Mouse (Mus musculus) kidney, embryonic 16.5 days (tissue): ENCODE measurements around the gene Bean1. TPM values are rescaled to one million over a fixed set of nuclear protein-coding genes. Genes with fewer than 3 reads are reported as not detected.

Experiments used
- ATAC-seq: fragments of 200-750 bp; cut with Nextera tagmentation; 2 replicates; pipeline ENCODE4 v1.8.0; 2017; ENCODE audit warnings: moderate TSS enrichment; ENCODE audit not compliant: low FRiP score, low TSS enrichment
- H3K27ac ChIP-seq: fragments of 300-500 bp; sonication (generic); 2 replicates; pipeline ENCODE4 v1.5.1; 2014; ENCODE audit warnings: low read length
- H3K27me3 ChIP-seq: fragments of 300-500 bp; sonication (generic); 2 replicates; pipeline ENCODE4 v1.6.1; 2014; ENCODE audit warnings: low read length, control low read depth, mixed read lengths; ENCODE audit not compliant: insufficient read depth
- H3K36me3 ChIP-seq: fragments of 300-500 bp; sonication (generic); 2 replicates; pipeline ENCODE4 v1.6.1; 2014; ENCODE audit warnings: low read length, control low read depth, mixed read lengths; ENCODE audit not compliant: insufficient read depth
- H3K4me1 ChIP-seq: fragments of 300-500 bp; sonication (generic); 2 replicates; pipeline ENCODE4 v1.6.1; 2014; ENCODE audit warnings: low read length, control low read depth, mixed read lengths; ENCODE audit not compliant: insufficient read depth
- H3K4me2 ChIP-seq: fragments of 300-500 bp; sonication (generic); replicated peaks from 2 replicates; pipeline ENCODE4 v1.6.1; 2014; ENCODE audit warnings: low read depth, low read length
- H3K4me3 ChIP-seq: fragments of 300-500 bp; sonication (generic); 2 replicates; pipeline ENCODE4 v1.5.1; 2014; ENCODE audit warnings: mild to moderate bottlenecking, low read length
- H3K9ac ChIP-seq: fragments of 300-500 bp; sonication (generic); replicated peaks from 2 replicates; pipeline ENCODE4 v1.6.1; 2014; ENCODE audit warnings: low read length
- H3K9me3 ChIP-seq: fragments of 300-500 bp; sonication (generic); 2 replicates; pipeline ENCODE4 v1.6.1; 2016; ENCODE audit warnings: low read length, control low read depth
- WGBS: fragments of 180-500 bp; shearing (Covaris S2); extraction: QIAGEN DNeasy Blood & Tissue Kit; methylation state at CpG from one replicate; pipeline ENCODE4 v1.1.7; 2014; 5-methylcytosine and 5-hydroxymethylcytosine counted together
- polyA plus RNA-seq: library from polyadenylated mRNA; unstranded; fragments of >200 nt; fragmentation: Nextera tagmentation; extraction: Ambion mirVana; gene quantifications from 2 replicates; pipeline ENCODE4 v1.2.1, GENCODE M21; 2015

Bean1 gene
- polyA plus RNA-seq, 1 experiment from 2014 or later = 2.5 TPM

GRCm38 (mm10) chr8:104137636-104138035 lies 32.6 kb upstream of the Bean1 start:
- Histone ChIP-seq H3K4me2 (no peak overlapping the region), H3K27ac (no peak overlapping the region), H3K36me3 (no peaks in the 10 kb centered on the region), H3K9ac (no peak overlapping the region), H3K4me1 (no peaks in the 10 kb centered on the region), H3K9me3 (no peaks in the 10 kb centered on the region), H3K27me3 (no peaks in the 10 kb centered on the region), H3K4me3 (no peak overlapping the region)
- 82% methylated on average over 5 of the region's 5 CpGs for WGBS
- no peak for ATAC-seq

GRCm38 (mm10) chr8:104140611-104141010 lies 29.6 kb upstream of the Bean1 start:
- Histone ChIP-seq H3K9ac (no peak overlapping the region), H3K4me2 (no peak overlapping the region), H3K4me1 (no peaks in the 10 kb centered on the region), H3K27ac (no peak overlapping the region), H3K27me3 (no peaks in the 10 kb centered on the region), H3K4me3 (no peak overlapping the region), H3K36me3 (no peaks in the 10 kb centered on the region), H3K9me3 (no peaks in the 10 kb centered on the region)
- ATAC-seq = no peak
- 86% methylated on average over 13 of the region's 13 CpGs for WGBS

- WGBS = 85% methylated on average over 25 of the region's 25 CpGs
Observed at GRCm38 (mm10) chr8:104142415-104142814, 27.8 kb upstream of the Bean1 start.

GRCm38 (mm10) chr8:104143379-104143778 lies 26.9 kb upstream of the Bean1 start:
- Histone ChIP-seq H3K27me3 (no peaks in the 10 kb centered on the region), H3K9me3 (no peaks in the 10 kb centered on the region), H3K4me1 (no peaks in the 10 kb centered on the region), H3K4me3 (no peak overlapping the region), H3K9ac (no peak overlapping the region), H3K27ac (no peak overlapping the region), H3K36me3 (no peaks in the 10 kb centered on the region), H3K4me2 (no peak overlapping the region)
- 0 out of 2 replicates have a peak, but pooled peaks have one; percentile 22 for ATAC-seq
- 58% methylated on average over 4 of the region's 4 CpGs for WGBS

More at GRCm38 (mm10) chr8:104142415-104142814, 27.8 kb upstream of the Bean1 start:
- Histone ChIP-seq H3K27ac (no peak overlapping the region), H3K4me2 (no peak overlapping the region), H3K4me1 (no peaks in the 10 kb centered on the region), H3K9me3 (no peaks in the 10 kb centered on the region), H3K27me3 (no peaks in the 10 kb centered on the region), H3K4me3 (no peak overlapping the region), H3K36me3 (no peaks in the 10 kb centered on the region), H3K9ac (no peak overlapping the region)
- no peak for ATAC-seq

- Histone ChIP-seq H3K4me1 (no peaks in the 10 kb centered on the region), H3K27ac (no peak overlapping the region), H3K9ac (no peak overlapping the region), H3K4me2 (no peak overlapping the region), H3K27me3 (no peaks in the 10 kb centered on the region), H3K9me3 (no peaks in the 10 kb centered on the region), H3K36me3 (no peaks in the 10 kb centered on the region), H3K4me3 (no peak overlapping the region)
- ATAC-seq = no peak
- WGBS = 81% methylated on average over 13 of the region's 13 CpGs
Observed at GRCm38 (mm10) chr8:104144434-104145216, 25.6 kb upstream of the Bean1 start.

GRCm38 (mm10) chr8:104145981-104146689 lies 24.1 kb upstream of the Bean1 start:
- no peak overlapping the region for H3K4me2 ChIP-seq
- H3K9me3 ChIP-seq = no peaks in the 10 kb centered on the region
- ATAC-seq = peak; percentile 85
- H3K9ac ChIP-seq = no peak overlapping the region
- no peak overlapping the region for H3K27ac ChIP-seq
- no peaks in the 10 kb centered on the region for H3K36me3 ChIP-seq
- no peak overlapping the region for H3K4me3 ChIP-seq
- H3K4me1 ChIP-seq = no peaks in the 10 kb centered on the region
- H3K27me3 ChIP-seq = no peaks in the 10 kb centered on the region
- 35% methylated on average over 15 of the region's 15 CpGs for WGBS

- Histone ChIP-seq H3K36me3 (no peaks in the 10 kb centered on the region), H3K4me3 (no peak overlapping the region), H3K9me3 (no peaks in the 10 kb centered on the region), H3K4me2 (no peak overlapping the region), H3K4me1 (no peaks in the 10 kb centered on the region), H3K27me3 (no peaks in the 10 kb centered on the region), H3K27ac (no peak overlapping the region), H3K9ac (no peak overlapping the region)
- ATAC-seq = no peak
- WGBS = 83% methylated on average over 15 of the region's 15 CpGs
Observed at GRCm38 (mm10) chr8:104146717-104147494, 23.3 kb upstream of the Bean1 start.

GRCm38 (mm10) chr8:104147947-104148346 lies 22.3 kb upstream of the Bean1 start:
- no peak overlapping the region for H3K27ac ChIP-seq
- H3K4me3 ChIP-seq = no peak overlapping the region
- no peaks in the 10 kb centered on the region for H3K36me3 ChIP-seq
- H3K9me3 ChIP-seq = no peaks in the 10 kb centered on the region
- H3K4me1 ChIP-seq = no peaks in the 10 kb centered on the region
- H3K4me2 ChIP-seq = no peak overlapping the region
- H3K9ac ChIP-seq = no peak overlapping the region
- 100% methylated on average over 2 of the region's 2 CpGs for WGBS
- no peak for ATAC-seq
- no peaks in the 10 kb centered on the region for H3K27me3 ChIP-seq

- Histone ChIP-seq H3K36me3 (no peaks in the 10 kb centered on the region), H3K4me3 (no peak overlapping the region), H3K27me3 (no peaks in the 10 kb centered on the region), H3K4me2 (no peak overlapping the region), H3K9ac (no peak overlapping the region), H3K9me3 (no peaks in the 10 kb centered on the region), H3K27ac (no peak overlapping the region), H3K4me1 (no peaks in the 10 kb centered on the region)
- 75% methylated on average over 5 of the region's 5 CpGs for WGBS
- no peak for ATAC-seq
Observed at GRCm38 (mm10) chr8:104160731-104161130, 9.5 kb upstream of the Bean1 start.
